Mouse (Mus musculus) midbrain, embryonic 10.5 days (tissue): ENCODE results near the gene Nrxn1. TPM values are rescaled to one million over a fixed set of nuclear protein-coding genes. Genes with fewer than 3 reads are reported as not detected.

Source experiments
- microRNA-seq: library from miRNA; unstranded; fragments of <30 nt; microRNA quantifications from one replicate; pipeline ENCODE4, GENCODE M21; 2017
- polyA plus RNA-seq: library from polyadenylated mRNA; unstranded; fragments of >200 nt; fragmentation: Nextera tagmentation; extraction: Ambion mirVana; gene quantifications from 2 replicates; pipeline ENCODE4 v1.2.1, GENCODE M21; 2016

The Nrxn1 gene
- polyA plus RNA-seq, 1 experiment from 2014 or later, result 4.2 TPM

Small RNA genes within 50 kb of the gene (microRNA-seq; reads per million reads assigned to microRNA genes)
- gene Gm24510, result not detected
- not detected for gene Gm27475
- gene Gm47307, result not detected
